Mouse (Mus musculus): ENCODE results near the gene Stradb.

- TF ChIP-seq CTCF (IDR thresholded peaks at IDR 0.05; ENCODE audit: extremely low read depth, insufficient read depth, low read length) (no peak), POLR2A (IDR thresholded peaks at IDR 0.05; ENCODE audit: extremely low read depth, insufficient read depth, low read length) (no peak)
Measured at GRCm38 (mm10) chr1:58937606-58938099, 35.7 kb upstream of the Stradb start.
